Mouse (Mus musculus): ENCODE results near the gene Rps6ka5. TPM values are rescaled to one million over a fixed set of nuclear protein-coding genes. Genes with fewer than 3 reads are reported as not detected.

Gene Rps6ka5
- polyA plus RNA-seq, 1 experiment: 5.6 TPM

- no peak for TF ChIP-seq GATA1 (IDR thresholded peaks at IDR 0.05; ENCODE audit: low read length)
Measured at GRCm38 (mm10) chr12:100698019-100698418, 28.8 kb downstream of the Rps6ka5 start.

DNA sequence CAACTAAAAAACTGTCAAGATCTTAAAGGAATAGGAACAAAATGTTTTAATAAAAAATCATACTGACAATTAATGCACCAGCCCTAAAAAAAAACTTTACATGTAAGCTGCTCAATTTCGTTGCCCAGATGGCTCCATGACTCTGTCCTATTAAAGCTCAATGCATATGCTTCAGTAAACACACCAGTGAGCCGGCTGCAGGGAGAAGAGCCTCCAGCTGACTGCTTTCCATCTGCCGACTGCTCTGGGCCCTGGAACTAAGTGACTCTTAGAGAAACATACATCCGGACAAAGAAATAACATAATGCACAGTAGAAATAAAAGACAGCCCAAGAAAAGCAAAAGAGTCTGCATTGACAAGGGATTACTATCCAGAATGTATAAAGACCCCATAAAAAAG lies 30.2 kb downstream of the Rps6ka5 start:
- TF ChIP-seq GATA1 (IDR thresholded peaks at IDR 0.05; ENCODE audit: low read length): no peak

DNA sequence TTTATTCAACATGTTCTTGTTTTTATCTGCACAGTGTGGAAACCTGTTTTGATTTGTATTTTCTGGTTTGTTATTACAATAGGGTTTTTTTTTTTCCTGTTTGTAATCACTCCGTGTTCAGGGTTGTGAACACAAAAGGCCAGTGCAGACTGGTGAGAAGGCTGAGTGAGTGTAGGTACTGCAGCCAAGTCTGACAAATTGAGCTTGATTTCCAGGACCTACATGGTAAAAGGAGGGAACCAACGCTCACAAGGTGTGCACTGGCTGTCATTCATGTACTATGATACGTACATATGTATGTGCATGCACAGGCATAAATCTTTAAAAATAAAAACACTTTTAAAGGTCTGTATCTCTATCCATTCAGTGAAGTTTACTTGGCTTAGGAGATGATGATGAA lies 31.5 kb downstream of the Rps6ka5 start:
- no peak for TF ChIP-seq GATA1 (IDR thresholded peaks at IDR 0.05; ENCODE audit: low read length)

- no peak for TF ChIP-seq GATA1 (IDR thresholded peaks at IDR 0.05; ENCODE audit: low read length)
Measured at GRCm38 (mm10) chr12:100692208-100692607, 34.6 kb downstream of the Rps6ka5 start.

GRCm38 (mm10) chr12:100690444-100690843 lies 36.3 kb downstream of the Rps6ka5 start:
- no peak for TF ChIP-seq GATA1 (IDR thresholded peaks at IDR 0.05; ENCODE audit: low read length)

GRCm38 (mm10) chr12:100688177-100688576 lies 38.6 kb downstream of the Rps6ka5 start:
- no peak for TF ChIP-seq GATA1 (IDR thresholded peaks at IDR 0.05; ENCODE audit: low read length)

- no peak for TF ChIP-seq GATA1 (IDR thresholded peaks at IDR 0.05; ENCODE audit: low read length)
Measured at GRCm38 (mm10) chr12:100687001-100687400, 39.8 kb downstream of the Rps6ka5 start.

DNA sequence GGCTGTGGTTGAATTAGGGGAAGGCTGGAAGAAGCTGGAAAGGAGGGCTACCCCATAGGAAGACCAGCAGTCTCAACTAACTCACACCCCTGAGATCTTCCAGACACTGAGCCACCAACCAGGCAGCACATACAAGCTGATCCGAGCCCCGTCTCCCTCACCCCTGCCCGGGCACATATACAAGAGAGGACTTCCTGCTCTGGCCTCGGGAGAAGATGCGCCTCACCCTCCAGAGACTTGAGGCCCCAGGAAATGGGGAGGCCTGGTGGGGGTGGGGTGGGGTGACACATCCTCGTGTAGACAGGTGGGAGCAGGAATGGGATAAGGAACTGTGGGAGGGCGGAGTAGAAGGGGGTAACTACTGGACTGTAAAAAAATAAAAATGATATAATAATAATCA lies 45.0 kb downstream of the Rps6ka5 start:
- TF ChIP-seq GATA1 (IDR thresholded peaks at IDR 0.05; ENCODE audit: low read length): no peak

DNA sequence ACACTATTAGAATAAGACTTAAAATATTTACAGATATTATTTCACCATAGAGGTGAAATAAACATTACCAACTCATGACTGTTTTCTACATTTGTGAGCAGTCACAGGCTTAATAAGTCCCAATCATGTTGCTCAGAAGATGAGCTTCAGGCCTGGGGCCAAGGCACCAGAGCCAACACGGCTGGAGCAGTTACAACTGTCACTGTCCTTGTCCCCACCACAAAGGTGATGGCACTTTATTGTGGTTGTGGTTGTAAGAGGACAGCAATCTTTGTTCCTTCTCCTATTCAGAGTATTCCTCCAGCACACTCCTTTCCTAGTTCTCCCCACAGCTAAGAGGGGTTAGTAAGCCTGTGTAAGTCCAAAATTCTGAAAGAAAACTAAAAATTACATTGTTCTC lies 45.5 kb downstream of the Rps6ka5 start:
- no peak for TF ChIP-seq GATA1 (IDR thresholded peaks at IDR 0.05; ENCODE audit: low read length)

DNA sequence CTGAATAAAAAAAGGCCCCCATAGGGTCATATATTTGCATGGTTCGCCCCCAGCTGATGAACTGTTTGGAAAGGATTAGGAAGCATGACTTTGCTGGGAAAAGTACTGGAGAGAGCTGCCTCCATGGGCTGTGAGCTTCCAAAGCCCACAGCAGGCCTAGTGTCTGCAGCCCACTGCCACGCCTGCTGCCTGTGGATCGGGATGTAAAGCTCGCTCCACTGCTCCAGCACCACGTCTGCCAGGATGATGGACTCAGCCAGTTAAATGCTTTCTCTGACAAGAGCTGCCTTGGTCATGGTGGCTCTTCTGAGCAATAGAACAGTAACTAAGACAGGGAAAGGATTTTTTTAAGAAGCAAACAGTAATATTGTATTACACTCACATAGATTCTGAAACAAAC lies 46.1 kb downstream of the Rps6ka5 start:
- no peak for TF ChIP-seq GATA1 (IDR thresholded peaks at IDR 0.05; ENCODE audit: low read length)

DNA sequence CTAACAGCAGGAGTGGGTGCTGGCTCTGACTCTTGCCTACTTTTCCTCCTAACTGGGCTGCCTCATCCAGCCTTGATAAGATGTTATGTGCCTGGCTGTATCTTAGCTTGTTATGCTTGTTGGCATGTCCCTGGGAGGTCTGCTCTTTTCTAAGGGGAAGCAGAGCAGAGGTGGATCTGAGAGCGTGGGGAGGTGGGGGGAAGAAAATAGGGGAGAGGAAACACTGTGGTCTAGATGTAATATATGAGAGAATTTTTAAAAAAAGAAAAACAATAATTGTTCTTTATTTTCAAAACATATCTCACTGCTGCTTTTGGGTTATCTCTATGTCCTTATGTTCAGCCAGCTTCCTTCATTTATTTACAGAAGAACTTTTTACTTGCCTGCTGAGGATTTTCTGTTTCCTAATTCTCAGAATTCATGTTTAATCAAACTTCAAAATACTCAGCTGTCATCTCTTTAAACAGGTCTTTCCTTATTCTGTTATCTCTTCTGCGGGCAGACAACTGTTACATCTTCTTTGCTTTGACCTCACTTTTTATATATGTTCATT lies 56.1 kb downstream of the Rps6ka5 start:
- peak; percentile 82 for TF ChIP-seq GATA1 (IDR thresholded peaks at IDR 0.05; ENCODE audit: low read length)

- TF ChIP-seq GATA1 (IDR thresholded peaks at IDR 0.05; ENCODE audit: low read length): no peak
Measured at GRCm38 (mm10) chr12:100665294-100665693, 61.5 kb downstream of the Rps6ka5 start.

DNA sequence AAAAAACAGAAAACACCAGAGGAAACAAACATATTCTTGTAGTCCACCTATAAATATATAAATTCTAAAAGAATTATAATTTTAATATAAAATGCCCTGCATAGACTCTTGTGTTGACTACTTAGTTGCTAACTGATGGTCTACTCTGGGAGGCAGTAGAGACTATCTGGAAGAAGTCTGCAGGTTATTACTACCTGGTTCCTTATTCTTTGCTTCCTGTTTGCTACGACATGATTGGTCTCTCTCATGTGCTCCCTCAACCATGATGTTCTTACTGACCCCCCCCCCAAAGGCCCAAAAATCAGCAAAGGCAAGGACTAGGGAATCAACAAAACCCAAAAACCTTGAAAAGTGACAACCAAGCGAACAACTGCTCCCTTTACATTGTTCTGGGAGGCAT lies 66.7 kb downstream of the Rps6ka5 start:
- TF ChIP-seq GATA1 (IDR thresholded peaks at IDR 0.05; ENCODE audit: low read length): no peak

- TF ChIP-seq GATA1 (IDR thresholded peaks at IDR 0.05; ENCODE audit: low read length): no peak
Measured at GRCm38 (mm10) chr12:100655972-100656371, 70.8 kb downstream of the Rps6ka5 start.

- TF ChIP-seq GATA1 (IDR thresholded peaks at IDR 0.05; ENCODE audit: low read length): no peak
Measured at GRCm38 (mm10) chr12:100641936-100642335, 84.8 kb downstream of the Rps6ka5 start.

DNA sequence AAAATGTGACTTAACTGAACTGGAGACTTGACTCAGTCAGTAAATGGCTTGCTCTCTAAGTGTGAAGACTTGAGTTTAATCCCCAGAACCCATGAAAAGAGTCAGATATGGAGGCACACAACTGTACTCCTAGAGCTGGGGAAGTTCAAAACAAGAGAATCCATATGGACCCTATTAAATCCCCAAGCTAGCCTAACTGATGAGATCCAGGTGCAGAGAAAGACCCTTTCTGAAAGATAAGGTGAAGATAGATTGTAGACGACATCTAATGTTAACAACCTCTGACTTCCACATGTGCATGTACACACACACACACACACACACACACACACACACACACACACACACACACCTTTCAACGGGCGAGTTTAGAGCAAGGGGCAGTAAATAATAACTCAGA lies 86.1 kb downstream of the Rps6ka5 start:
- TF ChIP-seq GATA1 (IDR thresholded peaks at IDR 0.05; ENCODE audit: low read length): no peak

- TF ChIP-seq GATA1 (IDR thresholded peaks at IDR 0.05; ENCODE audit: low read length): no peak
Measured at GRCm38 (mm10) chr12:100639680-100640079, 87.1 kb downstream of the Rps6ka5 start.

- no peak for TF ChIP-seq GATA1 (IDR thresholded peaks at IDR 0.05; ENCODE audit: low read length)
Measured at GRCm38 (mm10) chr12:100637886-100638285, 88.9 kb downstream of the Rps6ka5 start.

Measured in G1E-ER4 (cell line).